Mouse (Mus musculus): ENCODE results near the gene Masp2. TPM values are rescaled to one million over a fixed set of nuclear protein-coding genes. Genes with fewer than 3 reads are reported as not detected.

Masp2 gene
- polyA plus RNA-seq, 1 experiment from 2014 or later: 8.5 TPM

GRCm38 (mm10) chr4:148643291-148644156, 41.2 kb downstream of the Masp2 start, which contains the start of gene Gm572:
Gene Gm572 (plus strand): TSS chr4:148643317.
- Histone ChIP-seq H3K4me2 (peak within 1 kb of the TSS; percentile 55), H3K36me3 (no peaks in the 10 kb centered on the region), H3K27me3 (replicated peaks) (peaks cover 10% of the 10 kb centered on the region), H3K9me3 (replicated peaks) (no peaks in the 10 kb centered on the region), H3K4me3 (peak within 1 kb of the TSS; percentile 25), H3K9ac (peak within 1 kb of the TSS; percentile 36; the same call in 1 of the 2 replicates), H3K27ac (no peak within 1 kb of the TSS), H3K4me1 (peaks cover 14% of the 10 kb centered on the region)
- ATAC-seq: no peak
- WGBS (ENCODE audit: insufficient replicate concordance): 45% methylated on average over 15 of the region's 15 CpGs

- peak overlapping the region; percentile 36; the same call in 1 of the 2 replicates for H3K9ac ChIP-seq
- H3K4me1 ChIP-seq: peaks cover 14% of the 10 kb centered on the region
- H3K27me3 ChIP-seq (replicated peaks): peaks cover 10% of the 10 kb centered on the region
- H3K36me3 ChIP-seq: no peaks in the 10 kb centered on the region
- no peak for ATAC-seq
- H3K4me2 ChIP-seq: peak overlapping the region; percentile 55
- no peak overlapping the region for H3K27ac ChIP-seq
- no peaks in the 10 kb centered on the region for H3K9me3 ChIP-seq (replicated peaks)
- H3K4me3 ChIP-seq: peak overlapping the region; percentile 25
- 2% methylated on average over 9 of the region's 9 CpGs for WGBS (ENCODE audit: insufficient replicate concordance)
These were observed 41.8 kb downstream of the Masp2 start for GRCm38 (mm10) chr4:148644157-148644511.

- no peak overlapping the region for H3K9ac ChIP-seq
- H3K27me3 ChIP-seq (replicated peaks): peaks cover 8% of the 10 kb centered on the region
- H3K27ac ChIP-seq: no peak overlapping the region
- WGBS (ENCODE audit: insufficient replicate concordance): 62% methylated on average over 6 of the region's 6 CpGs
- no peak overlapping the region for H3K4me2 ChIP-seq
- ATAC-seq: no peak
- no peak overlapping the region for H3K4me3 ChIP-seq
- peaks cover 11% of the 10 kb centered on the region for H3K4me1 ChIP-seq
- H3K36me3 ChIP-seq: no peaks in the 10 kb centered on the region
- H3K9me3 ChIP-seq (replicated peaks): no peaks in the 10 kb centered on the region
These were observed 42.6 kb downstream of the Masp2 start for GRCm38 (mm10) chr4:148644926-148645325.

GRCm38 (mm10) chr4:148646616-148647015, 44.3 kb downstream of the Masp2 start:
- 61% methylated on average over 11 of the region's 11 CpGs for WGBS (ENCODE audit: insufficient replicate concordance)
- H3K36me3 ChIP-seq: no peaks in the 10 kb centered on the region
- H3K4me3 ChIP-seq: no peak overlapping the region
- H3K27me3 ChIP-seq (replicated peaks): peaks cover 14% of the 10 kb centered on the region
- H3K9ac ChIP-seq: no peak overlapping the region
- H3K4me2 ChIP-seq: no peak overlapping the region
- no peak overlapping the region for H3K27ac ChIP-seq
- no peak for ATAC-seq
- no peaks in the 10 kb centered on the region for H3K9me3 ChIP-seq (replicated peaks)
- peaks cover 11% of the 10 kb centered on the region for H3K4me1 ChIP-seq

GRCm38 (mm10) chr4:148649309-148649708, 47.0 kb downstream of the Masp2 start:
- no peak overlapping the region for H3K27ac ChIP-seq
- H3K36me3 ChIP-seq: no peaks in the 10 kb centered on the region
- no peak for ATAC-seq
- peaks cover under 1% of the 10 kb centered on the region; the same call in 1 of the 2 replicates for H3K4me1 ChIP-seq
- no peak overlapping the region for H3K9ac ChIP-seq
- H3K4me3 ChIP-seq: no peak overlapping the region
- H3K4me2 ChIP-seq: no peak overlapping the region
- 42% methylated on average over 3 of the region's 3 CpGs for WGBS (ENCODE audit: insufficient replicate concordance)
- peaks cover 13% of the 10 kb centered on the region for H3K27me3 ChIP-seq (replicated peaks)
- 0 out of 2 replicates have a peak, but pooled peaks cover 3% of the 10 kb centered on the region for H3K9me3 ChIP-seq (replicated peaks)

GRCm38 (mm10) chr4:148651045-148651444, 48.7 kb downstream of the Masp2 start:
- no peak for ATAC-seq
- WGBS (ENCODE audit: insufficient replicate concordance): 63% methylated on average over 9 of the region's 9 CpGs
- no peaks in the 10 kb centered on the region for H3K4me1 ChIP-seq

GRCm38 (mm10) chr4:148654701-148655398, 52.5 kb downstream of the Masp2 start:
- Histone ChIP-seq H3K9me3 (replicated peaks) (0 out of 2 replicates have a peak, but pooled peaks cover 3% of the 10 kb centered on the region), H3K36me3 (no peaks in the 10 kb centered on the region), H3K4me3 (no peak overlapping the region), H3K27me3 (replicated peaks) (0 out of 2 replicates have a peak, but pooled peaks cover 16% of the 10 kb centered on the region), H3K27ac (no peak overlapping the region), H3K4me2 (no peak overlapping the region), H3K9ac (no peak overlapping the region), H3K4me1 (no peaks in the 10 kb centered on the region)
- peak; percentile 59; the same call in 1 of the 2 replicates for ATAC-seq
- WGBS (ENCODE audit: insufficient replicate concordance): 80% methylated on average over 18 of the region's 18 CpGs

More at GRCm38 (mm10) chr4:148651045-148651444, 48.7 kb downstream of the Masp2 start:
- H3K9me3 ChIP-seq (replicated peaks): 0 out of 2 replicates have a peak, but pooled peaks cover 3% of the 10 kb centered on the region
- H3K27me3 ChIP-seq (replicated peaks): peaks cover 12% of the 10 kb centered on the region
- H3K27ac ChIP-seq: no peak overlapping the region
- no peak overlapping the region for H3K4me2 ChIP-seq
- H3K9ac ChIP-seq: no peak overlapping the region
- no peaks in the 10 kb centered on the region for H3K36me3 ChIP-seq
- H3K4me3 ChIP-seq: no peak overlapping the region

- Histone ChIP-seq H3K36me3 (no peaks in the 10 kb centered on the region), H3K27ac (no peak overlapping the region), H3K27me3 (replicated peaks) (0 out of 2 replicates have a peak, but pooled peaks cover 16% of the 10 kb centered on the region), H3K4me1 (peaks cover 1% of the 10 kb centered on the region; the same call in 1 of the 2 replicates), H3K4me2 (no peak overlapping the region), H3K9ac (no peak overlapping the region), H3K9me3 (replicated peaks) (0 out of 2 replicates have a peak, but pooled peaks cover 3% of the 10 kb centered on the region), H3K4me3 (no peak overlapping the region)
- ATAC-seq: no peak
- 51% methylated on average over 15 of the region's 15 CpGs for WGBS (ENCODE audit: insufficient replicate concordance)
These were observed 54.4 kb downstream of the Masp2 start for GRCm38 (mm10) chr4:148656691-148657258.

- H3K27me3 ChIP-seq (replicated peaks): peaks cover 23% of the 10 kb centered on the region
- H3K4me2 ChIP-seq: no peak overlapping the region
- H3K4me1 ChIP-seq: peaks cover 11% of the 10 kb centered on the region; the same call in 1 of the 2 replicates
- H3K9me3 ChIP-seq (replicated peaks): 0 out of 2 replicates have a peak, but pooled peaks cover 3% of the 10 kb centered on the region
- 64% methylated on average over 13 of the region's 13 CpGs for WGBS (ENCODE audit: insufficient replicate concordance)
- no peak for ATAC-seq
- no peaks in the 10 kb centered on the region for H3K36me3 ChIP-seq
- H3K4me3 ChIP-seq: no peak overlapping the region
- H3K9ac ChIP-seq: no peak overlapping the region
- no peak overlapping the region for H3K27ac ChIP-seq
These were observed 55.4 kb downstream of the Masp2 start for GRCm38 (mm10) chr4:148657776-148658175.

- Histone ChIP-seq H3K9ac (no peak overlapping the region), H3K4me1 (peaks cover 11% of the 10 kb centered on the region; the same call in 1 of the 2 replicates), H3K27ac (no peak overlapping the region), H3K36me3 (no peaks in the 10 kb centered on the region), H3K27me3 (replicated peaks) (peaks cover 42% of the 10 kb centered on the region), H3K9me3 (replicated peaks) (no peaks in the 10 kb centered on the region), H3K4me2 (no peak overlapping the region), H3K4me3 (no peak overlapping the region)
- ATAC-seq: no peak
- WGBS (ENCODE audit: insufficient replicate concordance): 42% methylated on average over 3 of the region's 3 CpGs
These were observed 57.8 kb downstream of the Masp2 start for GRCm38 (mm10) chr4:148660174-148660573.

GRCm38 (mm10) chr4:148662168-148662965, 60.0 kb downstream of the Masp2 start:
- 0 out of 2 replicates have a peak, but pooled peaks have one; percentile 36 for ATAC-seq
- WGBS (ENCODE audit: insufficient replicate concordance): 27% methylated on average over 21 of the region's 21 CpGs
- no peak overlapping the region for H3K27ac ChIP-seq

More at GRCm38 (mm10) chr4:148662168-148662965, 60.0 kb downstream of the Masp2 start:
- no peak overlapping the region; the same call in 1 of the 2 replicates for H3K4me3 ChIP-seq
- H3K9ac ChIP-seq: no peak overlapping the region
- no peaks in the 10 kb centered on the region for H3K36me3 ChIP-seq
- peaks cover 46% of the 10 kb centered on the region for H3K27me3 ChIP-seq (replicated peaks)
- H3K4me1 ChIP-seq: peaks cover 11% of the 10 kb centered on the region; the same call in 1 of the 2 replicates
- H3K9me3 ChIP-seq (replicated peaks): no peaks in the 10 kb centered on the region
- peak overlapping the region; percentile 49 for H3K4me2 ChIP-seq

Data from liver, embryonic 12.5 days (tissue).